Mouse (Mus musculus): ENCODE data around the gene Susd3. TPM values are rescaled to one million over a fixed set of nuclear protein-coding genes. Genes with fewer than 3 reads are reported as not detected.

The Susd3 gene
- total and polyA plus RNA-seq, 2 experiments from 2014 or later, result 0.63 to 1.2 TPM

DNA sequence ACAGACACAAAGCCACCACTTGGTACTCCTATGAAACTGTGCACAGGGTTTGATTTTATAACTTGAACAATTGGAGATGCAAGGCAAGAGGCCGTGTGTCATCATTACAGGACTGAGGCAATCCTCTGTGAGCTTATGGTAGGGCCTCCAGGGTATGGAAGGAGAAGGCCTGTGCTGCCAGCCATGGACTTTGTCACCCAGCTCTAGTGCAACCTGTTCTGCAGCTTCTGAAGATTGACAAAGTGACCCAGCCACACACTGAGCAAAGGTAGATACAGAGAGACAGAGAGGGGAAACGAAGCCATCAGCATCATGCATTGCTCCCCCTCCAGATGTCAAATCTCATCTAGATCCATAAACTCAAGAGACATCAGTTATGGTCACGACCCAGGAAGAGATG lies 38.2 kb upstream of the Susd3 start:
- H3K9me3 ChIP-seq (ENCODE audit: low read length), result no peaks in the 10 kb centered on the region
- TF ChIP-seq CTCF (IDR thresholded peaks at IDR 0.05), result no peak
- H3K36me3 ChIP-seq (ENCODE audit: insufficient read depth, low read length), result peaks cover 13% of the 10 kb centered on the region
- H3K4me2 ChIP-seq (ENCODE audit: low read depth, low read length, poor library complexity, severe bottlenecking), result no peak overlapping the region
- no peak overlapping the region for H3K4me3 ChIP-seq (ENCODE audit: low read depth, low read length)
- no peak overlapping the region for H3K9ac ChIP-seq (replicated peaks; ENCODE audit: low read length, poor library complexity, severe bottlenecking)
- no peaks in the 10 kb centered on the region for H3K4me1 ChIP-seq (ENCODE audit: insufficient read depth, low read length)
- 82% methylated on average over 3 of the region's 3 CpGs for WGBS
- DNase-seq (ENCODE audit: low spot score) (no peak), ATAC-seq (ENCODE audit: low FRiP score) (no peak)
- no peaks in the 10 kb centered on the region for H3K27me3 ChIP-seq (ENCODE audit: insufficient read depth, low read length)
- H3K27ac ChIP-seq (ENCODE audit: low read depth, low read length), result no peak overlapping the region

DNA sequence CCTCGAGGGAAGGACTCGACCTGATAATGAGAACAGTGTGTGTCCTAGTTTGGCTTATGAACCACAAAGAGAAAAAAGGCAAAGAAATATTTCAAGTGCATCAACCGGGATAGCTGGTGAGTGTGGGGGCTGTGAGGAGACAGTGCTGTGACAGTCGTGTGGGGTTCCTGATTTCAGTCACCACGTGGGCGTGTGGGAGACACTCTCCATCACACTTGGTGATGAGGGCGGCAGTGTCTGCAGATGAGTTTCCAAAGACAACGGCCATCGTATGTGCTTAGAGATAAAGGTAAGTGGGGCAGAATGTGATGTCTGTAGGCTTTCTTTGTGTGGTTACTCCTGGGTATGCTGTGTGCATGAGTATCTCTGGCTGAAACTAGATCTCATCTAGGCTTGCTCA lies 35.2 kb upstream of the Susd3 start:
- TF ChIP-seq CTCF (IDR thresholded peaks at IDR 0.05), result no peak
- WGBS, result 72% methylated on average over 9 of the region's 9 CpGs
- H3K9me3 ChIP-seq (ENCODE audit: low read length), result no peaks in the 10 kb centered on the region
- no peak overlapping the region for H3K4me3 ChIP-seq (ENCODE audit: low read depth, low read length)
- no peak for DNase-seq (ENCODE audit: low spot score)
- H3K36me3 ChIP-seq (ENCODE audit: insufficient read depth, low read length), result peaks cover 26% of the 10 kb centered on the region
- ATAC-seq (ENCODE audit: low FRiP score), result no peak
- H3K27ac ChIP-seq (ENCODE audit: low read depth, low read length), result no peak overlapping the region
- no peaks in the 10 kb centered on the region for H3K27me3 ChIP-seq (ENCODE audit: insufficient read depth, low read length)
- H3K9ac ChIP-seq (replicated peaks; ENCODE audit: low read length, poor library complexity, severe bottlenecking), result no peak overlapping the region
- no peak overlapping the region for H3K4me2 ChIP-seq (ENCODE audit: low read depth, low read length, poor library complexity, severe bottlenecking)
- no peaks in the 10 kb centered on the region for H3K4me1 ChIP-seq (ENCODE audit: insufficient read depth, low read length)

DNA sequence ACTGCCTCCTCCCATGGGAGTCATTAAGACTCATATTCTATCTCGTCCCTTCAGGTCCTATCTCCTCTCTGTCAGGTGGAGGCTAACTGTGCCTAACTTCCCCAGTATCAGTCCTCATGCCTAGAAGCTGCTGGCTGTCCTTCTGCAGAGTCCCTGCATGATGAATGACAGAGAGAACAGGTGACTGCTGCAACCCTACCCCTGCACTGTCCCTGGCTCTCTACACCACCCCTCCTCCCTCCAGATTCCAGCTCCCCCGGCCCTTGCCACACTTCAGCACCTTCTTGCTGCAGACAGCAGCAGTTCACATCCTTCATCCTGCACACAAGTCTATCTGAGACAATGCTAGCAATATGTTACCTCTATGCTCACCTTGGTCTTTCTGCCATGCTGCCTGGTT lies 33.7 kb upstream of the Susd3 start:
- DNase-seq (ENCODE audit: low spot score), result no peak
- H3K9me3 ChIP-seq (ENCODE audit: low read length), result no peaks in the 10 kb centered on the region
- H3K27me3 ChIP-seq (ENCODE audit: insufficient read depth, low read length), result no peaks in the 10 kb centered on the region
- no peak overlapping the region for H3K27ac ChIP-seq (ENCODE audit: low read depth, low read length)
- no peaks in the 10 kb centered on the region for H3K4me1 ChIP-seq (ENCODE audit: insufficient read depth, low read length)
- peaks cover 29% of the 10 kb centered on the region for H3K36me3 ChIP-seq (ENCODE audit: insufficient read depth, low read length)
- WGBS, result 84% methylated on average over 2 of the region's 2 CpGs
- no peak for TF ChIP-seq CTCF (IDR thresholded peaks at IDR 0.05)
- H3K4me2 ChIP-seq (ENCODE audit: low read depth, low read length, poor library complexity, severe bottlenecking), result no peak overlapping the region
- no peak overlapping the region for H3K9ac ChIP-seq (replicated peaks; ENCODE audit: low read length, poor library complexity, severe bottlenecking)
- ATAC-seq (ENCODE audit: low FRiP score), result no peak
- no peak overlapping the region for H3K4me3 ChIP-seq (ENCODE audit: low read depth, low read length)

DNA sequence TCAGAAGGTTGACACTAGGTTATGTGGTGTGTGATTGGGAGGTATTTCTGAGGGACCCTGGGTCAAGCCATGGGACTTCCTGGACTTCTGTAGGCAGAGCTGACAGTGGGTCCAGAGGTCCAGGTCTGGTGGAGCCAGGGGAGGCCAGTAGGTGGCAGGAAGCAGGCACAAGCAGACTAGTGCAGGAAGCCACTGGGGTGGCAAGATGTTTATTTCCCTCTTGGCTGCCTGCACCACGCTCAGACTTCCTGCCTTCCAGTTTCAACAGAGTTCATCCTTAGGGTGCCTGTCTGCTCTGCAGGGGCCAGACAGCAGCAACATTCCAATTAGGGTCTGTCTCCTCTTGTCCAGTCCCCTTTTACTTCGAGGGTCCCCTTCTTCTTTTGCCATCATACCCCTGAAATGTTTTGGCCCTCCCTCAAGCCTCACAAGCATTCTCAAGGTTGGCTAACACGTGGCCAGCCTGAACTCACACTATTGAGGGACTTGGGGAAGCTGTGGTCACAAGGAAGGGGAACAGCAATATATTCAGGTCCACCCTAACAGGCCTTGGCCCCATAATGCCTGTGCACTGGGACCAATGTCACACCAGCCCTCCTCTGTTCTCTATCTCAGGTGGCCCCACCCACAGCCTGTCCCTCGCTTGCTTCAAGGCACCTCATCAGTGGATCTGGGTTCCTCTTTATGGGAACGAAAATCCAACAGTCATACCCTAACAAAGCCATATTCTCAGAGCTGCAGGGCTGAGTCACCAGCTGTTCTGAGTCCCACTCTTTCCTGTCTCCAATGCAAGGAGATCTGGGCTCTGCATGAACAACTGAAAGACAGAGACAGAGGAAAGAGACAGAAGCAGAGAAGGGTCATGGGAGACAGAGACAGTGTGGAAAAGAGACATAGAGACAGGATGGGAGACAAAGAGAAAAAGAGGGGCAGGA lies 23.6 kb upstream of the Susd3 start:
- Histone ChIP-seq H3K36me3 (ENCODE audit: insufficient read depth, low read length) (peaks cover 20% of the 10 kb centered on the region), H3K4me3 (ENCODE audit: low read depth, low read length) (no peak overlapping the region), H3K4me2 (ENCODE audit: low read depth, low read length, poor library complexity, severe bottlenecking) (no peak overlapping the region), H3K4me1 (ENCODE audit: insufficient read depth, low read length) (no peaks in the 10 kb centered on the region), H3K27ac (ENCODE audit: low read depth, low read length) (no peak overlapping the region), H3K27me3 (ENCODE audit: insufficient read depth, low read length) (no peaks in the 10 kb centered on the region), H3K9ac (replicated peaks; ENCODE audit: low read length, poor library complexity, severe bottlenecking) (no peak overlapping the region), H3K9me3 (ENCODE audit: low read length) (no peaks in the 10 kb centered on the region)
- TF ChIP-seq CTCF (IDR thresholded peaks at IDR 0.05), result 0 out of 2 replicates have a peak, but pooled peaks have one; percentile 5
- DNase-seq (ENCODE audit: low spot score), result no peak
- WGBS, result 70% methylated on average over 5 of the region's 5 CpGs
- no peak for ATAC-seq (ENCODE audit: low FRiP score)

DNA sequence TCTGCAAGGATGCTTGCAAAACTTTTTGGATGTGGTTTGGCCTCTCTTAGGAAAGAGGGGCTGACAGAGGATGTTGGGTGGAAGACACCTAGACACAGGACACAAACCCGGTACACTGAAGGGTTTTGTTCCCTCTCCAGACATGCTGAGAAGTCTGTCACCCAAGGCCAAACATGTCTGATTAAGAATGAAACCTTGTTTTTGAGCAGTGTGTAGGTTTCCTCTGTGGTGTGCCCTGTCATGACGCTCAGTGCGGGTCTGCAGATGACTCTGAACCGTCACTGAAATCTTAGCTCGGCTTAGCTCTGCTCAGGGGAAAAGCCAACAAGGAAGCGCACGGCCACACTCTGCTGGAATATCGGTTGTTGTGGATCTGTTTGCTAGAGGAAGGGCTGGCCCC lies 22.0 kb upstream of the Susd3 start:
- no peak for DNase-seq (ENCODE audit: low spot score)
- Histone ChIP-seq H3K36me3 (ENCODE audit: insufficient read depth, low read length) (peaks cover 21% of the 10 kb centered on the region), H3K4me3 (ENCODE audit: low read depth, low read length) (no peak overlapping the region), H3K4me1 (ENCODE audit: insufficient read depth, low read length) (no peaks in the 10 kb centered on the region), H3K9me3 (ENCODE audit: low read length) (no peaks in the 10 kb centered on the region), H3K4me2 (ENCODE audit: low read depth, low read length, poor library complexity, severe bottlenecking) (no peak overlapping the region), H3K9ac (replicated peaks; ENCODE audit: low read length, poor library complexity, severe bottlenecking) (no peak overlapping the region), H3K27ac (ENCODE audit: low read depth, low read length) (no peak overlapping the region), H3K27me3 (ENCODE audit: insufficient read depth, low read length) (no peaks in the 10 kb centered on the region)
- 88% methylated on average over 8 of the region's 8 CpGs for WGBS
- TF ChIP-seq CTCF (IDR thresholded peaks at IDR 0.05), result no peak
- ATAC-seq (ENCODE audit: low FRiP score), result no peak

DNA sequence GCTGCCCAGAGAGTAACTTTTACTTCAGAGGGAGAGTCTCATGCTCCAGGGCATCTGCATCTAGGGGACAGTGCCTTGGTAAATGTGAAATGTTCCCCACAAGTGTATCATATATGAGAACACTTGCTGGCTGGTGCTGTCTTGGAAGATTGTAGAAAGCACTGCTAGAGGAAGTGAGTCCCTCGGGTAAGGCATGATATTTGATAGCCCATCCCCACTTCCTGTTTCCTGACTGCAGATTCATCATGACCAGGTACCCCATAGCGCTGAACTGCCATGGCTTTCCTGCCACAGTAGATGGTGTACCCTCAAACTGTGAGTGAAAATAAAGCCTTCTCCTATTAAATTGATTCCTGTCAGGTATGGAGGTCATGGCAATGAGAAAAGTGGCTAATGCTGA lies 19.1 kb upstream of the Susd3 start:
- ATAC-seq (ENCODE audit: low FRiP score) (no peak), DNase-seq (ENCODE audit: low spot score) (no peak)
- Histone ChIP-seq H3K27me3 (ENCODE audit: insufficient read depth, low read length) (no peaks in the 10 kb centered on the region), H3K27ac (ENCODE audit: low read depth, low read length) (no peak overlapping the region), H3K36me3 (ENCODE audit: insufficient read depth, low read length) (peaks cover 25% of the 10 kb centered on the region; the same call in 1 of the 2 replicates), H3K9me3 (ENCODE audit: low read length) (no peaks in the 10 kb centered on the region), H3K4me2 (ENCODE audit: low read depth, low read length, poor library complexity, severe bottlenecking) (no peak overlapping the region), H3K4me1 (ENCODE audit: insufficient read depth, low read length) (no peaks in the 10 kb centered on the region), H3K9ac (replicated peaks; ENCODE audit: low read length, poor library complexity, severe bottlenecking) (no peak overlapping the region), H3K4me3 (ENCODE audit: low read depth, low read length) (no peak overlapping the region)
- TF ChIP-seq CTCF (IDR thresholded peaks at IDR 0.05), result no peak
- WGBS, result 75% methylated on average over 2 of the region's 2 CpGs
